ENCODE assay signal across 19 mouse cellular contexts in the genomic region with DNA sequence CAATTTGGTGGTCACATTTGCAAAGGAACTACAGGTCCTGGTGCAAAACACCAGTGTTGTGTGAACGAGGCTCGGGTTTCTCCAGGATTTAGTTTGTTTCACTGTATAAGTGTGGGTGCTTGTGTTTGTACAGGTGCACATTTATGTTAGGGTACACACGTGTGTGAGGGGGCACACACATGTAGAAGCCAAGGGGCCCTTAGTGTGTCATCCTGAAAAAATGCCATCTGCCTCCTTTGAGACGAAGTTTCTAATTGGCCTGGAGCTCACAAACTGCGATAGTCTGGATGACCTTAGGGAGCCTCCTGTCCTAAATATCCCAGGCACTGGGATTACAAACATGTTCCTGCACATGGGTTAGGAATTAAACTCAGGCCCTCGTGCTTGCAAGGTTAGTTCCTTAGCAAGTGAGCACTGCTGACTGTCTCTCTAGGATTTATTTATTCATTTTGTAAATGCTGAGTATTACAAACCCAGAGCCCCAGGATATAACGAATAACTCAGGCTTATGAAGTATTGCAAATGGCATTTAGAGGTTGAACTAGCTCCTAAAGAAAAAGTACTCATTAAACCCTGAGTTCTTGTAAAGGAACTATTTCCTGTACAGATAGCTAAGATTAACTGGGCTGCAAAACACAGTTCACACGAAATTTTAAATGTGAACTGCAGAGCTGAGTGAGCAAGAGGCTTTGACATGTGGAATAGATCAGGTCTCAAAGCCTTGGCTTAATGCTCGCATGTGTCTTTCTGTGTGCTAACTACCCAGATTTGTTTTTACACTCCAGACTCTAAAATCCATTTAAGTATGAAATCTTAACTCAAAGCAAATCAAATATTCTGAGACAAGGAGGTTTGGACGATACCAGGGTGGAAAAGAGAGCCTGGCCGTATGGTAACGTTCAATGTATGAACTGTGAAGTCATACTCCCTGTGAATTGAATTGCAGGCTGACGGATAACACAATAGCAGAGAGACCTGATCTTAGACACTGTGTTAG. TPM values are rescaled to one million over a fixed set of nuclear protein-coding genes. Genes with fewer than 3 reads are reported as not detected.
A peak's percentile ranks its signal among the peaks of the same experiment; 100 is the strongest.
DNase-seq lines count a peak whose midpoint lies in the region; ATAC-seq lines count a peak whose summit lies in the region.
"Had no signal": no experiment of that assay in that cellular context is flagged by ENCODE, and none has a peak within 500 bp of the region (broad histone marks: within the 10 kb centered on the region; RNA-seq: fewer than 3 reads in every experiment).

No protein-coding gene starts in this region.

- H3K36me3 ChIP-seq in heart, embryonic 15.5 days, result no peaks in the 10 kb centered on the region
- no peaks in the 10 kb centered on the region for H3K36me3 ChIP-seq in heart, embryonic 10.5 days

- no peak for ATAC-seq in heart, embryonic 15.5 days (replicated peaks; ENCODE audit: insufficient number of reproducible peaks, insufficient read depth, low FRiP score, low read depth)
- ATAC-seq: activated CD4-positive, CD25-positive, alpha-beta regulatory T cell, adult 4 months had no signal

- no peaks in the 10 kb centered on the region for H3K4me1 ChIP-seq in heart, embryonic 15.5 days (replicated peaks)
- no peaks in the 10 kb centered on the region for H3K4me1 ChIP-seq in heart, embryonic 10.5 days

- DNase-seq in heart, embryonic 10.5 days (ENCODE audit: low spot score), result no peak
- DNase-seq in 3T3-L1 (ENCODE audit: low read depth, low spot score), result peak; percentile 22
- peak; percentile 50 for DNase-seq in Muller cell, postnatal 12 days (ENCODE audit: inconsistent ontology term)
- peak; percentile 46 for DNase-seq in forelimb bud, embryonic 11.5 days (ENCODE audit: low read depth, low spot score)
- no peak for DNase-seq in thymus, postnatal 10 days (ENCODE audit: low spot score in 2 of 2)
- DNase-seq in urinary bladder, adult 2 months (ENCODE audit: low spot score), result no peak
- no peak for DNase-seq in adrenal gland, postnatal 10 days
- DNase-seq: cerebellum, adult 11 months; cerebellum, postnatal 25 days; gastrocnemius, postnatal 36 days; kidney, adult 2 months; kidney, postnatal 4 days; layer of hippocampus, postnatal 36 days; left cerebral cortex, postnatal 4 days; lung, embryonic 14.5 days; thymus, postnatal 4 days had no signal

- H3K4me3 ChIP-seq in heart, embryonic 15.5 days, result no peak overlapping the region
- no peak overlapping the region for H3K4me3 ChIP-seq in heart, embryonic 10.5 days

- H3K9me3 ChIP-seq in heart, embryonic 15.5 days (replicated peaks), result no peaks in the 10 kb centered on the region
- no peaks in the 10 kb centered on the region for H3K9me3 ChIP-seq in heart, embryonic 10.5 days

- H3K27ac ChIP-seq in heart, embryonic 15.5 days, result peak overlapping the region; percentile 22
- H3K27ac ChIP-seq in heart, embryonic 10.5 days, result no peak overlapping the region
- H3K27ac ChIP-seq: macrophage had no signal

- 64% methylated on average over 13 of the region's 13 CpGs for WGBS in heart, embryonic 15.5 days
- WGBS in heart, embryonic 10.5 days, result 73% methylated on average over 13 of the region's 13 CpGs

- H3K27me3 ChIP-seq in heart, embryonic 15.5 days, result no peaks in the 10 kb centered on the region
- H3K27me3 ChIP-seq in heart, embryonic 10.5 days (ENCODE audit: insufficient read depth, poor library complexity, severe bottlenecking), result no peaks in the 10 kb centered on the region

- no peak overlapping the region for H3K9ac ChIP-seq in heart, embryonic 15.5 days
- H3K9ac ChIP-seq: lung, embryonic 14.5 days had no signal

- H3K4me2 ChIP-seq in heart, embryonic 15.5 days, result no peak overlapping the region
- H3K4me2 ChIP-seq: lung, embryonic 14.5 days had no signal

RNA-seq across cellular contexts. Expression of gene Cubn, which starts 39.8 kb away (rescaled TPM):
- 0.26 and 0.30 TPM in 2 replicates for polyA plus RNA-seq in heart, embryonic 15.5 days (2015; fragmentation: Nextera tagmentation; extraction: Ambion mirVana)
- 0.32 and 0.34 TPM in 2 replicates for polyA plus RNA-seq in heart, embryonic 10.5 days (2016; fragmentation: Nextera tagmentation; extraction: Ambion mirVana)
- 0.07 and 0.09 TPM in 2 replicates for polyA plus RNA-seq in urinary bladder, adult 2 months (2012; rRNA removed)
- under 1 TPM; 0.48 to 0.58 TPM for total RNA-seq in adrenal gland, postnatal 10 days (2021)
- polyA plus RNA-seq: macrophage had no signal

Comparison
In these comparisons a context has a peak if more than half of its experiments do, and no peak if none do; other contexts are left out.
1. DNase-seq: peak in 3T3-L1 (single experiment), Muller cell, postnatal 12 days (single experiment) and forelimb bud, embryonic 11.5 days (single experiment); none in heart, embryonic 10.5 days (single experiment), thymus, postnatal 10 days (0 of 2), urinary bladder, adult 2 months (single experiment) and adrenal gland, postnatal 10 days (single experiment).